Mouse (Mus musculus) MEL (cell line): ENCODE results near the gene Foxl2. TPM values are rescaled to one million over a fixed set of nuclear protein-coding genes. Genes with fewer than 3 reads are reported as not detected.

ENCODE experiments used
- DNase-seq: peaks from one replicate; pipeline ENCODE4 v3.0.0; 2011; ENCODE audit warnings: low read depth, low spot score
- H3K27ac ChIP-seq: 2 replicates; pipeline ENCODE4 v1.5.1; 2012; ENCODE audit warnings: low read depth, mild to moderate bottlenecking, control low read depth, low read length, moderate library complexity; ENCODE audit not compliant: control insufficient read depth
- H3K27me3 ChIP-seq, 2 experiments: fragments of 150-350 bp in 1 of 2; sonication (generic) in 1 of 2; 2 replicates each; pipeline ENCODE4 v1.6.1; 2012; ENCODE audit warnings: low read length in 2 of 2, mild to moderate bottlenecking in 2 of 2, improper control_type of control experiment in 1 of 2, moderate library complexity in 1 of 2; ENCODE audit not compliant: insufficient read depth in 2 of 2, control insufficient read depth in 1 of 2
- H3K36me3 ChIP-seq, 2 experiments: 2 replicates each; pipeline ENCODE4 v1.6.1; 2012 to 2014; ENCODE audit warnings: low read length in 2 of 2, improper control_type of control experiment in 1 of 2, inconsistent platforms in 1 of 2, mild to moderate bottlenecking in 1 of 2; ENCODE audit not compliant: insufficient read depth in 2 of 2, control insufficient read depth in 1 of 2
- H3K4me1 ChIP-seq, 2 experiments: fragments of 150-350 bp in 1 of 2; sonication (generic) in 1 of 2; 2 replicates each; pipeline ENCODE4 v1.6.1; 2012; ENCODE audit warnings: low read length in 2 of 2, improper control_type of control experiment in 1 of 2, mild to moderate bottlenecking in 1 of 2; ENCODE audit not compliant: insufficient read depth in 2 of 2, control insufficient read depth in 1 of 2
- H3K4me3 ChIP-seq, 2 experiments: fragments of 150-350 bp in 1 of 2; sonication (generic) in 1 of 2; 2 replicates each; pipeline ENCODE4 v1.5.1; 2012; ENCODE audit warnings: low read depth in 2 of 2, low read length in 2 of 2, mild to moderate bottlenecking in 2 of 2, moderate library complexity in 2 of 2, control low read depth in 1 of 2, improper control_type of control experiment in 1 of 2; ENCODE audit not compliant: control insufficient read depth in 1 of 2, insufficient read depth in 1 of 2
- H3K79me2 ChIP-seq: 2 replicates; pipeline ENCODE4 v1.6.1; 2012; ENCODE audit warnings: mild to moderate bottlenecking, low read length, moderate library complexity; ENCODE audit not compliant: control insufficient read depth, poor library complexity, insufficient read depth
- H3K9ac ChIP-seq: 2 replicates; pipeline ENCODE4 v1.6.1; 2012; ENCODE audit warnings: low read depth, mild to moderate bottlenecking, control low read depth, low read length, moderate library complexity; ENCODE audit not compliant: control insufficient read depth, poor library complexity, severe bottlenecking
- H3K9me3 ChIP-seq: fragments of 150-350 bp; sonication (generic); replicated peaks from 2 replicates; pipeline ENCODE4 v1.6.1; 2012; ENCODE audit warnings: mild to moderate bottlenecking, low read length, improper control_type of control experiment, moderate library complexity; ENCODE audit not compliant: insufficient read depth
- BHLHE40 ChIP-seq: IDR thresholded peaks from 2 replicates; pipeline ENCODE4 v1.6.1; 2012; ENCODE audit warnings: low read depth, mild to moderate bottlenecking, inconsistent platforms, low read length, improper control_type of control experiment, borderline replicate concordance
- CHD1 ChIP-seq: IDR thresholded peaks from 2 replicates; pipeline ENCODE4 v1.6.1; 2012; ENCODE audit warnings: low read depth, mild to moderate bottlenecking, inconsistent platforms, low read length, improper control_type of control experiment
- CHD2 ChIP-seq: IDR thresholded peaks from 2 replicates; pipeline ENCODE4 v1.6.1; 2011; ENCODE audit warnings: low read length, improper control_type of control experiment
- CTCF ChIP-seq, 3 experiments: IDR thresholded peaks in 2 of 3; conservative IDR thresholded peaks in 1 of 3; 2 replicates each; pipeline ENCODE4 v1.5.1; 2011 to 2012; ENCODE audit warnings: low read length in 3 of 3, low read depth in 2 of 3, mild to moderate bottlenecking in 2 of 3, improper control_type of control experiment in 1 of 3, inconsistent platforms in 1 of 3, mixed read lengths in 1 of 3, moderate library complexity in 1 of 3; ENCODE audit not compliant: control insufficient read depth in 1 of 3, insufficient read depth in 1 of 3, poor library complexity in 1 of 3, severe bottlenecking in 1 of 3
- ELF1 ChIP-seq: IDR thresholded peaks from 2 replicates; pipeline ENCODE4 v1.6.1; 2014; ENCODE audit warnings: low read depth, mild to moderate bottlenecking, inconsistent platforms, low read length, improper control_type of control experiment, moderate library complexity
- GATA1 ChIP-seq: IDR thresholded peaks from 2 replicates; pipeline ENCODE4 v1.6.1; 2011; ENCODE audit warnings: low read depth, low read length, improper control_type of control experiment
- HCFC1 ChIP-seq: IDR thresholded peaks from 2 replicates; pipeline ENCODE4 v1.6.1; 2012; ENCODE audit warnings: low read depth, mild to moderate bottlenecking, inconsistent platforms, low read length, improper control_type of control experiment, moderate library complexity
- JUND ChIP-seq: IDR thresholded peaks from 2 replicates; pipeline ENCODE4 v1.6.1; 2011; ENCODE audit warnings: low read depth, mild to moderate bottlenecking, improper control_type of control experiment, low read length
- MAFK ChIP-seq: IDR thresholded peaks from 2 replicates; pipeline ENCODE4 v1.6.1; 2011; ENCODE audit warnings: low read depth, mild to moderate bottlenecking, low read length, improper control_type of control experiment, borderline replicate concordance
- MAX ChIP-seq: IDR thresholded peaks from 2 replicates; pipeline ENCODE4 v1.6.1; 2011; ENCODE audit warnings: low read length, improper control_type of control experiment
- MAZ ChIP-seq: IDR thresholded peaks from 2 replicates; pipeline ENCODE4 v1.6.1; 2012; ENCODE audit warnings: low read depth, mild to moderate bottlenecking, inconsistent platforms, low read length, improper control_type of control experiment
- MEF2A ChIP-seq: IDR thresholded peaks from 2 replicates; pipeline ENCODE4 v1.6.1; 2014; ENCODE audit warnings: low read depth, mild to moderate bottlenecking, inconsistent platforms, low read length, improper control_type of control experiment; ENCODE audit not compliant: poor library complexity, insufficient replicate concordance, severe bottlenecking; ENCODE audit errors: extremely low read depth
- MXI1 ChIP-seq: IDR thresholded peaks from 2 replicates; pipeline ENCODE4 v1.6.1; 2011; ENCODE audit warnings: mild to moderate bottlenecking, low read depth, low read length, improper control_type of control experiment
- MYB ChIP-seq: IDR thresholded peaks from 2 replicates; pipeline ENCODE4 v1.6.1; 2011; ENCODE audit warnings: mild to moderate bottlenecking, low read depth, low read length, improper control_type of control experiment
- POLR2A ChIP-seq, 2 experiments: IDR thresholded peaks; 2 replicates each; pipeline ENCODE4 v1.6.1; 2011 to 2012; ENCODE audit warnings: low read length in 2 of 2, mild to moderate bottlenecking in 2 of 2, control low read depth in 1 of 2, improper control_type of control experiment in 1 of 2, low read depth in 1 of 2, moderate library complexity in 1 of 2; ENCODE audit not compliant: control insufficient read depth in 1 of 2, insufficient read depth in 1 of 2, poor library complexity in 1 of 2
- POLR2AphosphoS2 ChIP-seq: IDR thresholded peaks from 2 replicates; pipeline ENCODE4 v1.6.1; 2011; ENCODE audit warnings: low read length, improper control_type of control experiment
- POLR2AphosphoS5 ChIP-seq: IDR thresholded peaks from 2 replicates; pipeline ENCODE4 v1.6.1; 2012; ENCODE audit warnings: low read depth, borderline replicate concordance, mild to moderate bottlenecking, inconsistent platforms, low read length, moderate library complexity, mixed read lengths
- RAD21 ChIP-seq: IDR thresholded peaks from 2 replicates; pipeline ENCODE4 v1.6.1; 2011; ENCODE audit warnings: mild to moderate bottlenecking, low read depth, low read length, improper control_type of control experiment
- RCOR1 ChIP-seq: IDR thresholded peaks from 2 replicates; pipeline ENCODE4 v1.6.1; 2012; ENCODE audit warnings: low read depth, mild to moderate bottlenecking, inconsistent platforms, low read length, improper control_type of control experiment
- SIN3A ChIP-seq: IDR thresholded peaks from 2 replicates; pipeline ENCODE4 v1.6.1; 2012; ENCODE audit warnings: low read length, improper control_type of control experiment, inconsistent platforms
- SMC3 ChIP-seq: IDR thresholded peaks from 2 replicates; pipeline ENCODE4 v1.6.1; 2011; ENCODE audit warnings: low read depth, low read length, improper control_type of control experiment
- TBP ChIP-seq: IDR thresholded peaks from 2 replicates; pipeline ENCODE4 v1.8.0; 2011; ENCODE audit warnings: low read depth, low read length, improper control_type of control experiment
- TCF12 ChIP-seq: IDR thresholded peaks from 2 replicates; pipeline ENCODE4 v1.6.1; 2014; ENCODE audit warnings: low read depth, mild to moderate bottlenecking, inconsistent platforms, low read length, improper control_type of control experiment, moderate library complexity
- USF1 ChIP-seq: IDR thresholded peaks from 2 replicates; pipeline ENCODE4 v1.6.1; 2014; ENCODE audit warnings: low read depth, mild to moderate bottlenecking, inconsistent platforms, low read length, improper control_type of control experiment, moderate library complexity
- ZC3H11A ChIP-seq: IDR thresholded peaks from 2 replicates; pipeline ENCODE4 v1.6.1; 2012; ENCODE audit warnings: low read depth, mild to moderate bottlenecking, inconsistent platforms, low read length, improper control_type of control experiment
- ZKSCAN1 ChIP-seq: IDR thresholded peaks from 2 replicates; pipeline ENCODE4 v1.6.1; 2012; ENCODE audit warnings: low read depth, mild to moderate bottlenecking, inconsistent platforms, low read length, improper control_type of control experiment, moderate library complexity
- ZNF384 ChIP-seq: IDR thresholded peaks from 2 replicates; pipeline ENCODE4 v1.6.1; 2012; ENCODE audit warnings: low read depth, mild to moderate bottlenecking, inconsistent platforms, low read length, improper control_type of control experiment
- polyA plus RNA-seq, 2 experiments: library from polyadenylated mRNA; stranded (reverse) in 1 of 2; unstranded in 1 of 2; fragments of >175 nt in 1 of 2; fragments of >200 nt in 1 of 2; gene quantifications; 2 replicates each; pipeline versions ENCODE4 v1.2.1 to v1.2.4; 2012; ENCODE audit warnings: low replicate concordance in 2 of 2, low read depth in 1 of 2; ENCODE audit not compliant: insufficient read length in 2 of 2, insufficient read depth in 1 of 2, missing spikeins in 1 of 2
- total RNA-seq: library from RNA; depleted of rRNA; stranded (reverse); fragments of 300-350 nt; gene quantifications from 2 replicates; pipeline ENCODE4 v1.2.3, GENCODE M21; 2012

The Foxl2 gene
- total and polyA plus RNA-seq, 3 experiments, result not detected

GRCm38 (mm10) chr9:98929496-98929895 lies 25.6 kb upstream of the Foxl2 start:
- H3K4me1 ChIP-seq, result no peaks in the 10 kb centered on the region
- H3K4me3 ChIP-seq, result no peak overlapping the region
- H3K79me2 ChIP-seq, result no peaks in the 10 kb centered on the region
- peak; percentile 26 for DNase-seq
- H3K9ac ChIP-seq, result no peak overlapping the region
- no peak overlapping the region for H3K27ac ChIP-seq
- H3K36me3 ChIP-seq, result no peaks in the 10 kb centered on the region
- H3K27me3 ChIP-seq, result no peaks in the 10 kb centered on the region
- TF ChIP-seq ZNF384 (no peak), CTCF (IDR thresholded peaks at IDR 0.05 in 2 of 3, conservative IDR thresholded peaks at IDR 0.05 in 1 of 3; ENCODE audit: control insufficient read depth in 1 of 3, insufficient read depth in 1 of 3, low read depth in 2 of 3, low read length in 3 of 3, poor library complexity in 1 of 3, severe bottlenecking in 1 of 3) (peak; percentile 61 to 63 (median 63); a peak in 5 of 6 replicates), ZC3H11A (peak; percentile 24; the same call in 1 of the 2 replicates), SMC3 (peak; percentile 53), MAFK (no peak), HCFC1 (no peak), MXI1 (no peak), JUND (no peak), CHD2 (no peak), BHLHE40 (no peak), POLR2AphosphoS5 (no peak), POLR2AphosphoS2 (no peak), MAX (no peak), RAD21 (peak; percentile 59), TBP (no peak), ELF1 (no peak)
- TF ChIP-seq, all 39 proteins: peak for 4
- no peaks in the 10 kb centered on the region for H3K9me3 ChIP-seq

GRCm38 (mm10) chr9:98932931-98933330 lies 22.2 kb upstream of the Foxl2 start:
- Histone ChIP-seq H3K9me3 (no peaks in the 10 kb centered on the region), H3K27ac (no peak overlapping the region), H3K4me1 (no peaks in the 10 kb centered on the region), H3K36me3 (no peaks in the 10 kb centered on the region), H3K9ac (no peak overlapping the region), H3K79me2 (no peaks in the 10 kb centered on the region), H3K27me3 (no peaks in the 10 kb centered on the region), H3K4me3 (no peak overlapping the region)
- DNase-seq, result no peak
- TF ChIP-seq MYB, result no peak
- TF ChIP-seq SMC3, result no peak
- no peak for TF ChIP-seq CTCF (IDR thresholded peaks at IDR 0.05 in 2 of 3, conservative IDR thresholded peaks at IDR 0.05 in 1 of 3; ENCODE audit: control insufficient read depth in 1 of 3, insufficient read depth in 1 of 3, low read depth in 2 of 3, low read length in 3 of 3, poor library complexity in 1 of 3, severe bottlenecking in 1 of 3)
- TF ChIP-seq TCF12, result no peak
- TF ChIP-seq JUND, result no peak
- no peak for TF ChIP-seq MXI1
- no peak for TF ChIP-seq CHD1
- TF ChIP-seq MAFK, result no peak
- no peak for TF ChIP-seq RCOR1
- no peak for TF ChIP-seq MEF2A
- no peak for TF ChIP-seq USF1
- TF ChIP-seq POLR2AphosphoS2, result no peak
- no peak for TF ChIP-seq POLR2A (IDR thresholded peaks at IDR 0.05; ENCODE audit: control insufficient read depth in 1 of 2, insufficient read depth in 1 of 2, low read depth in 1 of 2, low read length in 2 of 2, poor library complexity in 1 of 2)
- no peak for TF ChIP-seq SIN3A
- no peak for TF ChIP-seq ELF1
- TF ChIP-seq POLR2AphosphoS5, result no peak
- no peak for TF ChIP-seq GATA1
- TF ChIP-seq MAZ, result no peak
- no peak for TF ChIP-seq ZKSCAN1
- no peak for TF ChIP-seq ZNF384
